Mouse (Mus musculus): ENCODE results near the gene Il18bp. TPM values are rescaled to one million over a fixed set of nuclear protein-coding genes. Genes with fewer than 3 reads are reported as not detected.

Il18bp gene
- polyA plus RNA-seq (2012; fragmentation: generic; extraction: Trizol): 1 to 10 TPM in 1 of 2 experiments, under 1 TPM in 1; 0.20 to 1.9 TPM

GRCm38 (mm10) chr7:102018590-102018989, at the start of gene Il18bp:
TSS of gene Il18bp (minus strand) at chr7:102018690.

DNA sequence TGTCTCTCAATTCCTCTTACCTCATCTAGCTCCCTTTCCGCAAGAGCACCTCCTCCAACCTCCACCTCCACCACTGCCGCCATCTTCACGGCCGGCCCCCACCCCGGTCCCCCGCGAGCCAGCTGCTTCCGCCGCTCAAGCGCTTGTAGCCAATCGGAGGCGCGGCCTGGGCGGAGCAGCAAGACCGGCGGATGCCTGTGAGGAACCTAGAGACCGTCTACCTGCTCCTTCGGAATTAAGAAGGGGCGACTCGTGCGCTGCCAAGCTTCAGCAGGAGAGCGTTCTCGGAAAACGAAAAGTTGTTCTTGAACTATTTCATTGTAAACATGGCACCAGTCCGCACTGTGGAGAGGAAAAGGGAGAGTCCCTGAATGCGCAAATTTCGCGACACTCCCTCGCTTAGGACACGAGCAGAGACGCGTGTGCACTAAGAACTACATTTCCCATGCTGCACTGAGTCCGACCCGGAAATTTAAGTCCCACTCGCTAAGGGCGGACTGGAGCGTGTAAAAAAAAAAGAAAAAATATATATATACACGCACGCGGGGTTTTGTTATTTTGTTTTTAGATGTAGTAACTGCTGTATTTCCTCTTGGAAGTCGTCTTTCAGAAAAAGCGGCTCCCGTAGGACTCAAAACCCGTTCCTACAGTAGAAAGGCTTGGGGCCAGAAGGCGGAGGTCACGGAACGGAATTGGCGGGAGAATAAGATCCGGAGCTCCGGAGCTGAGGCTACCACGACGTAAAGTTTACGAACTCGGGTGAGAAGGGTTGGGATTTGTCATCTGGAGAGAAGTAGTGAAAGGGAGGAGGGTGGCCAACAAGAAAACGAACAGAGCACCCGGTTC, 46.8 kb upstream of the Il18bp start, which contains the start of the genes Rnf121, Xndc1 and Xntrpc:
Gene Rnf121 (minus strand): TSS at position 424 of the 846 bp plus-strand sequence.
Gene Xndc1 (plus strand): TSS at position 466 of the 846 bp plus-strand sequence.
Gene Xntrpc (plus strand): TSS at position 668 of the 846 bp plus-strand sequence.

Other genes with a start within 250 kb of the Il18bp start
- not detected for gene Phox2a, start 200.4 kb downstream of the Il18bp start, polyA plus RNA-seq (2012; fragmentation: generic; extraction: Trizol)
- gene Inppl1, start 180.5 kb downstream of the Il18bp start, polyA plus RNA-seq (2012; fragmentation: generic; extraction: Trizol): 10 to 100 TPM; 21.7 to 40.0 TPM
- not detected for gene Folr2, start 161.5 kb downstream of the Il18bp start, polyA plus RNA-seq (2012; fragmentation: generic; extraction: Trizol)
- 100 to 1,000 TPM in 1 of 2 experiments, 10 to 100 TPM in 1; 56.8 to 127 TPM for gene Anapc15, start 155.0 kb downstream of the Il18bp start, polyA plus RNA-seq (2012; fragmentation: generic; extraction: Trizol)
- gene Folr1, start 147.9 kb downstream of the Il18bp start, polyA plus RNA-seq (2012; fragmentation: generic; extraction: Trizol): under 1 TPM; 0.40 to 0.68 TPM
- gene Lamtor1, start 112.8 kb downstream of the Il18bp start, polyA plus RNA-seq (2012; fragmentation: generic; extraction: Trizol): 100 to 1,000 TPM; 173 to 237 TPM
- under 1 TPM in 1 of 2 experiments, not detected in 1; 0.06 TPM for gene Tomt, start 112.3 kb downstream of the Il18bp start, polyA plus RNA-seq (2012; fragmentation: generic; extraction: Trizol)
- 10 to 100 TPM in 1 of 2 experiments, 1 to 10 TPM in 1; 7.3 to 15.6 TPM for gene Lrrc51, start 84.8 kb downstream of the Il18bp start, polyA plus RNA-seq (2012; fragmentation: generic; extraction: Trizol)
- 100 to 1,000 TPM in 1 of 2 experiments, 10 to 100 TPM in 1; 21.1 to 120 TPM for gene Numa1, start 84.6 kb downstream of the Il18bp start, polyA plus RNA-seq (2012; fragmentation: generic; extraction: Trizol)
- 10 to 100 TPM; 15.1 to 36.4 TPM for gene Rnf121, start 46.8 kb upstream of the Il18bp start, polyA plus RNA-seq (2012; fragmentation: generic; extraction: Trizol)
- gene Xndc1, start 46.8 kb upstream of the Il18bp start, polyA plus RNA-seq (2012; fragmentation: generic; extraction: Trizol): 10 to 100 TPM in 1 of 2 experiments, 1 to 10 TPM in 1; 4.7 to 10.9 TPM
- gene Xntrpc, start 47.0 kb upstream of the Il18bp start, polyA plus RNA-seq (2012; fragmentation: generic; extraction: Trizol): under 1 TPM; 0.01 to 0.67 TPM
- gene Trpc2, start 64.4 kb upstream of the Il18bp start, polyA plus RNA-seq (2012; fragmentation: generic; extraction: Trizol): not detected
- not detected for gene Art1, start 83.1 kb upstream of the Il18bp start, polyA plus RNA-seq (2012; fragmentation: generic; extraction: Trizol)
- gene Art5, start 90.8 kb upstream of the Il18bp start, polyA plus RNA-seq (2012; fragmentation: generic; extraction: Trizol): not detected
- under 1 TPM in 1 of 2 experiments, not detected in 1; 0.02 TPM for gene Chrna10, start 98.1 kb upstream of the Il18bp start, polyA plus RNA-seq (2012; fragmentation: generic; extraction: Trizol)
- gene Nup98, start 191.5 kb upstream of the Il18bp start, polyA plus RNA-seq (2012; fragmentation: generic; extraction: Trizol): 10 to 100 TPM in 1 of 2 experiments, 1 to 10 TPM in 1; 2.0 to 12.2 TPM
- 10 to 100 TPM; 12.0 to 43.4 TPM for gene Pgap2, start 191.5 kb upstream of the Il18bp start, polyA plus RNA-seq (2012; fragmentation: generic; extraction: Trizol)
- 100 to 1,000 TPM; 117 to 137 TPM for gene Rhog, start 237.4 kb upstream of the Il18bp start, polyA plus RNA-seq (2012; fragmentation: generic; extraction: Trizol)
- 10 to 100 TPM in 1 of 2 experiments, 1 to 10 TPM in 1; 4.8 to 35.1 TPM for gene Stim1, start 249.1 kb upstream of the Il18bp start, polyA plus RNA-seq (2012; fragmentation: generic; extraction: Trizol)

Measured in C3H10T1/2 (cell line).